Mouse (Mus musculus): ENCODE measurements at regions not wholly inside any gene's neighbourhood (a gene's known extent, or its start where the extent isn't known, plus 50 kb on each side); places are given as distances from the start of the nearest gene placed in this dataset.
"Not testable (repeated sequence)": the region's sequence is repeated elsewhere in the genome, so short reads cannot be mapped to it uniquely, and the experiment has no call there.

- no peak for DNase-seq (ENCODE audit: extremely low spot score in 1 of 2, low spot score in 1 of 2)
Observed at GRCm38 (mm10) chr2:17898780-17899179, 98.0 kb downstream of the H2al2a start.

GRCm38 (mm10) chr2:17896036-17896435 lies 100.7 kb downstream of the H2al2a start:
- no peak for DNase-seq (ENCODE audit: extremely low spot score in 1 of 2, low spot score in 1 of 2)

- not testable (repeated sequence) for DNase-seq (ENCODE audit: extremely low spot score in 1 of 2, low spot score in 1 of 2)
Observed at GRCm38 (mm10) chr2:17892661-17893060, 104.1 kb downstream of the H2al2a start.

GRCm38 (mm10) chr2:17887699-17888098 lies 109.1 kb downstream of the H2al2a start:
- DNase-seq (ENCODE audit: extremely low spot score in 1 of 2, low spot score in 1 of 2): no peak

GRCm38 (mm10) chr2:17882389-17882788 lies 114.4 kb downstream of the H2al2a start:
- no peak for DNase-seq (ENCODE audit: extremely low spot score in 1 of 2, low spot score in 1 of 2)

GRCm38 (mm10) chr2:17880800-17881717 lies 115.7 kb downstream of the H2al2a start:
- DNase-seq (ENCODE audit: extremely low spot score in 1 of 2, low spot score in 1 of 2): no peak

GRCm38 (mm10) chr2:17877901-17878300 lies 118.9 kb downstream of the H2al2a start:
- DNase-seq (ENCODE audit: extremely low spot score in 1 of 2, low spot score in 1 of 2): no peak

GRCm38 (mm10) chr2:17876942-17877341 lies 119.8 kb downstream of the H2al2a start:
- no peak for DNase-seq (ENCODE audit: extremely low spot score in 1 of 2, low spot score in 1 of 2)

- no peak for DNase-seq (ENCODE audit: extremely low spot score in 1 of 2, low spot score in 1 of 2)
Observed at GRCm38 (mm10) chr2:17876155-17876554, 120.6 kb downstream of the H2al2a start.

GRCm38 (mm10) chr2:17870562-17870961 lies 126.2 kb downstream of the H2al2a start:
- no peak for DNase-seq (ENCODE audit: extremely low spot score in 1 of 2, low spot score in 1 of 2)

- DNase-seq (ENCODE audit: extremely low spot score in 1 of 2, low spot score in 1 of 2): no peak
Observed at GRCm38 (mm10) chr2:17868145-17868544, 128.6 kb downstream of the H2al2a start.

- DNase-seq (ENCODE audit: extremely low spot score in 1 of 2, low spot score in 1 of 2): no peak
Observed at GRCm38 (mm10) chr2:17867341-17867740, 129.4 kb downstream of the H2al2a start.

- no peak for DNase-seq (ENCODE audit: extremely low spot score in 1 of 2, low spot score in 1 of 2)
Observed at GRCm38 (mm10) chr2:17861765-17862495, 130.7 kb upstream of the Nebl start.

- DNase-seq (ENCODE audit: extremely low spot score in 1 of 2, low spot score in 1 of 2): no peak
Observed at GRCm38 (mm10) chr2:17860922-17861559, 129.8 kb upstream of the Nebl start.

- DNase-seq (ENCODE audit: extremely low spot score in 1 of 2, low spot score in 1 of 2): no peak
Observed at GRCm38 (mm10) chr2:17859234-17859633, 128.0 kb upstream of the Nebl start.

GRCm38 (mm10) chr2:17858326-17858725 lies 127.1 kb upstream of the Nebl start:
- no peak for DNase-seq (ENCODE audit: extremely low spot score in 1 of 2, low spot score in 1 of 2)

- no peak for DNase-seq (ENCODE audit: extremely low spot score in 1 of 2, low spot score in 1 of 2)
Observed at GRCm38 (mm10) chr2:17855566-17856264, 124.5 kb upstream of the Nebl start.

GRCm38 (mm10) chr2:17854088-17854487 lies 122.8 kb upstream of the Nebl start:
- DNase-seq (ENCODE audit: extremely low spot score in 1 of 2, low spot score in 1 of 2): no peak

GRCm38 (mm10) chr2:17853500-17854011 lies 122.3 kb upstream of the Nebl start:
- DNase-seq (ENCODE audit: extremely low spot score in 1 of 2, low spot score in 1 of 2): no peak

- no peak for DNase-seq (ENCODE audit: extremely low spot score in 1 of 2, low spot score in 1 of 2)
Observed at GRCm38 (mm10) chr2:17852740-17853499, 121.7 kb upstream of the Nebl start.

All from frontal cortex, adult 2 months (tissue).